Mouse (Mus musculus) kidney, adult 11 months (tissue): Measurements from ENCODE around the gene Atp2b1.

Source experiments
- DNase-seq: peaks from one replicate; pipeline ENCODE4 v3.0.0; 2022

Atp2b1 gene

GRCm38 (mm10) chr10:98916781-98917340, 2.7 kb downstream of the Atp2b1 start:
- no peak for DNase-seq

- DNase-seq = no peak
These were observed 10.9 kb downstream of the Atp2b1 start for GRCm38 (mm10) chr10:98925081-98925480.

- no peak for DNase-seq
These were observed 12.8 kb downstream of the Atp2b1 start for GRCm38 (mm10) chr10:98926991-98927390.

- no peak for DNase-seq
These were observed 15.2 kb downstream of the Atp2b1 start for GRCm38 (mm10) chr10:98929444-98929843.

GRCm38 (mm10) chr10:98930143-98930542, 15.9 kb downstream of the Atp2b1 start:
- no peak for DNase-seq

GRCm38 (mm10) chr10:98940137-98940536, 25.9 kb downstream of the Atp2b1 start:
- DNase-seq = no peak

GRCm38 (mm10) chr10:98940799-98941198, 26.6 kb downstream of the Atp2b1 start:
- no peak for DNase-seq

- DNase-seq = no peak
These were observed 27.8 kb downstream of the Atp2b1 start for GRCm38 (mm10) chr10:98941991-98942390.

GRCm38 (mm10) chr10:98942999-98943398, 28.8 kb downstream of the Atp2b1 start:
- no peak for DNase-seq

GRCm38 (mm10) chr10:98943894-98944293, 29.7 kb downstream of the Atp2b1 start:
- no peak for DNase-seq

GRCm38 (mm10) chr10:98946031-98946791, 32.0 kb downstream of the Atp2b1 start:
- no peak for DNase-seq

- no peak for DNase-seq
These were observed 33.0 kb downstream of the Atp2b1 start for GRCm38 (mm10) chr10:98947206-98947605.

- no peak for DNase-seq
These were observed 33.9 kb downstream of the Atp2b1 start for GRCm38 (mm10) chr10:98948096-98948495.

- DNase-seq = no peak
These were observed 35.5 kb downstream of the Atp2b1 start for GRCm38 (mm10) chr10:98949750-98950149.

GRCm38 (mm10) chr10:98951286-98952270, 37.4 kb downstream of the Atp2b1 start:
- no peak for DNase-seq

- no peak for DNase-seq
These were observed 40.2 kb downstream of the Atp2b1 start for GRCm38 (mm10) chr10:98954230-98954993.

GRCm38 (mm10) chr10:98956124-98956523, 41.9 kb downstream of the Atp2b1 start:
- no peak for DNase-seq

- DNase-seq = no peak
These were observed 44.5 kb downstream of the Atp2b1 start for GRCm38 (mm10) chr10:98958752-98959151.

GRCm38 (mm10) chr10:98959385-98959784, 45.2 kb downstream of the Atp2b1 start:
- no peak for DNase-seq

- DNase-seq = no peak
These were observed 46.7 kb downstream of the Atp2b1 start for GRCm38 (mm10) chr10:98960911-98961310.

GRCm38 (mm10) chr10:98962092-98962491, 47.9 kb downstream of the Atp2b1 start:
- DNase-seq = no peak

- DNase-seq = no peak
These were observed 52.4 kb downstream of the Atp2b1 start for GRCm38 (mm10) chr10:98966407-98967215.
